Mouse (Mus musculus) spleen, adult 2 months (tissue): ENCODE measurements around the gene Adam6a.

Source experiments
- CTCF ChIP-seq: fragments of 200-500 bp; IDR thresholded peaks from 2 replicates; pipeline ENCODE4 v1.5.1; 2011; ENCODE audit warnings: mild to moderate bottlenecking, inconsistent platforms; ENCODE audit not compliant: insufficient read depth, insufficient read length, insufficient replicate concordance; ENCODE audit errors: extremely low read depth
- POLR2A ChIP-seq: fragments of 200-500 bp; IDR thresholded peaks from 2 replicates; pipeline ENCODE4 v1.6.1; 2011; ENCODE audit warnings: low read depth, low read length, inconsistent platforms

GRCm38 (mm10) chr12:113525901-113526300, 17.8 kb upstream of the Adam6a start:
- TF ChIP-seq CTCF (no peak), POLR2A (no peak)
